Mouse (Mus musculus): Measurements from ENCODE around the gene 1700007K13Rik. TPM values are rescaled to one million over a fixed set of nuclear protein-coding genes. Genes with fewer than 3 reads are reported as not detected.

The 1700007K13Rik gene
- polyA plus RNA-seq, 1 experiment from 2014 or later, result not detected

DNA sequence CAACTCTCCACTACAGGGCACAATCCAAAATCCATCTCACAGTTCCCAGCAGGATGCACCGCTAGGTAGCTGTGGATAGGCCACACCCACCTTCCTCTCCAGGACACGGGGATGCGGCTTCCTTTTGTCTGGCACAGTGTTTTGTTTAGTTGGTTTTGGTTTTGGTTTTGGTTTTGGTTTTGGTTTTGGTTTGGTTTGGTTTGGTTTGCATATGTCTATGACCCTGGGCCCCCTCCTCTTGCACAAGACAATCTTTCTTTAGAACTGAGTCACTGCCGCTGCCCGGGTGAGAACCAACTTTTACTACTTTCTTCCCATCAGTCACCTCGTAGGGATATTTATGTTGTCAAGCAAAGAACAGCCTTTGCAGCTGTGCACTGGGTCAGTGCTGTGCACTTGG is 25.3 kb downstream of the 1700007K13Rik start:
- ATAC-seq (ENCODE audit: low read depth) (no peak), DNase-seq (no peak)
- 62% methylated on average over 6 of the region's 6 CpGs for WGBS (ENCODE audit: insufficient replicate concordance)
- Histone ChIP-seq H3K27ac (no peak overlapping the region), H3K4me1 (replicated peaks) (no peaks in the 10 kb centered on the region), H3K36me3 (no peaks in the 10 kb centered on the region), H3K9ac (no peak overlapping the region), H3K4me2 (no peak overlapping the region), H3K27me3 (peaks cover 17% of the 10 kb centered on the region), H3K4me3 (replicated peaks) (no peak overlapping the region), H3K9me3 (replicated peaks) (no peaks in the 10 kb centered on the region)

DNA sequence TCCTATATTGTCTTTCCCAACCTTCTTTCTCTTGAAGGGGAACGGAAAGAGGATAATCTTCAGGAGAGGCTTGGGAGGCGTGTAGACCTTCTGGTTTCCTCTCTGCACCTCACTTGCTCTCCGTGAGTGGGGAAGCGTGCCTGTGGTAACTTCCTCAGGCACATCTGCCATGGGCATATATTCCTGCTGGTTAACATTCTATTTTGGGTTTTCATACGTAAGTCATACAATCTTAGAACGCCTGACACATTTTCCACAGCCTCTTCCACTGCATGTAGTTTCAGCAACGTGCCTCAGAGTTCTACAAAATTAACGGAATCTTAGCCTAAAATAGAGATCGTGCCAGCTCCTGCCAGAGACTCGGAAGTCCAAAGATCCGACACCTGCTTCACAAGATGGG is 30.7 kb downstream of the 1700007K13Rik start:
- H3K9ac ChIP-seq, result no peak overlapping the region
- no peak overlapping the region for H3K27ac ChIP-seq
- no peaks in the 10 kb centered on the region for H3K4me1 ChIP-seq (replicated peaks)
- H3K4me3 ChIP-seq (replicated peaks), result no peak overlapping the region
- no peaks in the 10 kb centered on the region for H3K9me3 ChIP-seq (replicated peaks)
- WGBS (ENCODE audit: insufficient replicate concordance), result 67% methylated on average over 11 of the region's 11 CpGs
- no peaks in the 10 kb centered on the region for H3K36me3 ChIP-seq
- ATAC-seq (ENCODE audit: low read depth) (no peak), DNase-seq (no peak)
- H3K27me3 ChIP-seq, result no peaks in the 10 kb centered on the region
- H3K4me2 ChIP-seq, result no peak overlapping the region

- H3K27me3 ChIP-seq, result no peaks in the 10 kb centered on the region
- 20% methylated on average over 2 of the region's 2 CpGs for WGBS (ENCODE audit: insufficient replicate concordance)
- H3K9me3 ChIP-seq (replicated peaks), result no peaks in the 10 kb centered on the region
- no peak overlapping the region for H3K4me2 ChIP-seq
- H3K27ac ChIP-seq, result no peak overlapping the region
- H3K9ac ChIP-seq, result no peak overlapping the region
- H3K4me1 ChIP-seq (replicated peaks), result no peaks in the 10 kb centered on the region
- no peak for DNase-seq
- no peak overlapping the region for H3K4me3 ChIP-seq (replicated peaks)
- ATAC-seq (ENCODE audit: low read depth), result no peak
- H3K36me3 ChIP-seq, result no peaks in the 10 kb centered on the region
Measured at GRCm38 (mm10) chr2:28433512-28433911, 32.6 kb downstream of the 1700007K13Rik start.

DNA sequence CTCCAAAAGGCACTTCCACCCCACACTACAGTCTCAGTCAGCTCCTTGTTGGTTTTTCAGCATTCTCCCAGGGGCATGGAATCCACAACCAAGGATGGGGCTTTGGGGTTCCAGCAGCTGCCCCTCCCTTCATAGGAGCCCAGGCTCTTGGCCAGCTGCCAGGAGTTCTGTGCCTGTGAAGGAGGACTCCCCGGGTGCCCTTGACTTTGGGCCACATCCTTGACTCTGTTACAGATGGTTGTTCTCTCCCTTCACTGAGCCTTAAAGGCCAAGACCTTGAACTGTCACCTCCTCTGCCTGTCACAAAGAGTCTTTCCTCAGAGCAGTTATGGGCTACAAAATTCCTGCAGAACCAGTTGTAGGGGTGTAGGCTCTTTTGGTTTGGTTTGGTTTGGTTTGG is 33.3 kb downstream of the 1700007K13Rik start:
- Histone ChIP-seq H3K36me3 (no peaks in the 10 kb centered on the region), H3K4me2 (no peak overlapping the region), H3K27ac (no peak overlapping the region), H3K4me1 (replicated peaks) (no peaks in the 10 kb centered on the region), H3K4me3 (replicated peaks) (no peak overlapping the region), H3K9ac (no peak overlapping the region), H3K9me3 (replicated peaks) (no peaks in the 10 kb centered on the region), H3K27me3 (no peaks in the 10 kb centered on the region)
- DNase-seq (no peak), ATAC-seq (ENCODE audit: low read depth) (no peak)
- 37% methylated on average over 1 of the region's 1 CpGs for WGBS (ENCODE audit: insufficient replicate concordance)

GRCm38 (mm10) chr2:28430846-28431245 is 35.3 kb downstream of the 1700007K13Rik start:
- H3K27ac ChIP-seq, result no peak overlapping the region
- H3K9ac ChIP-seq, result no peak overlapping the region
- H3K27me3 ChIP-seq, result no peaks in the 10 kb centered on the region
- no peak overlapping the region for H3K4me3 ChIP-seq (replicated peaks)
- no peak for ATAC-seq (ENCODE audit: low read depth)
- no peaks in the 10 kb centered on the region for H3K9me3 ChIP-seq (replicated peaks)
- no peaks in the 10 kb centered on the region for H3K36me3 ChIP-seq
- H3K4me2 ChIP-seq, result no peak overlapping the region
- H3K4me1 ChIP-seq (replicated peaks), result no peaks in the 10 kb centered on the region
- DNase-seq, result no peak
- 42% methylated on average over 6 of the region's 6 CpGs for WGBS (ENCODE audit: insufficient replicate concordance)

DNA sequence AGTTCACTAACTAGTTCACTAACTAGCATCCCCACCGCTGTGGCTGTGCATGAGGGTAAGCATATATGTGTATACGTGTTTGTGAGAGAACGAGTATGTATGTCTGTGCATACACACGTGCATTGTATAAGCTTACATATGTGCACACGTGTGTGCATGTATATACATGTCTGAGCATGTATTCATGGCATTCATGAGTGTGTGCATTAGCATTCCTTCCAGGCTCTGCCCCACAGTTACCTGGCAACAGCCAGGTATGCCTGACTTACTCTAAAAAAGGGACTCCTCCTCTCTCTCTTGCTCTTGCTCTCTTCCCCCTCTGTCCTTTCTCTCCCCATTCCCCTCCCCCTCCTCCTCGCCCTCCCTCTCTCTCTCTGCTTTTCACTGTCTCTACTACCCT is 38.9 kb downstream of the 1700007K13Rik start:
- no peak overlapping the region for H3K9ac ChIP-seq
- no peak for DNase-seq
- peaks cover 7% of the 10 kb centered on the region; the same call in 1 of the 2 replicates for H3K4me1 ChIP-seq (replicated peaks)
- WGBS (ENCODE audit: insufficient replicate concordance), result 68% methylated on average over 6 of the region's 6 CpGs
- H3K36me3 ChIP-seq, result no peaks in the 10 kb centered on the region
- no peak for ATAC-seq (ENCODE audit: low read depth)
- H3K4me2 ChIP-seq, result no peak overlapping the region
- H3K9me3 ChIP-seq (replicated peaks), result no peaks in the 10 kb centered on the region
- no peak overlapping the region for H3K4me3 ChIP-seq (replicated peaks)
- H3K27me3 ChIP-seq, result no peaks in the 10 kb centered on the region
- no peak overlapping the region for H3K27ac ChIP-seq

GRCm38 (mm10) chr2:28423167-28423566 is 43.0 kb downstream of the 1700007K13Rik start:
- no peaks in the 10 kb centered on the region for H3K27me3 ChIP-seq
- no peaks in the 10 kb centered on the region for H3K36me3 ChIP-seq
- H3K9me3 ChIP-seq (replicated peaks), result no peaks in the 10 kb centered on the region
- H3K9ac ChIP-seq, result no peak overlapping the region
- H3K4me2 ChIP-seq, result no peak overlapping the region
- DNase-seq, result peak; percentile 44
- ATAC-seq (ENCODE audit: low read depth), result no peak
- H3K27ac ChIP-seq, result no peak overlapping the region
- H3K4me1 ChIP-seq (replicated peaks), result peaks cover 7% of the 10 kb centered on the region; the same call in 1 of the 2 replicates
- 19% methylated on average over 3 of the region's 3 CpGs for WGBS (ENCODE audit: insufficient replicate concordance)
- H3K4me3 ChIP-seq (replicated peaks), result no peak overlapping the region

- Histone ChIP-seq H3K27ac (no peak overlapping the region), H3K36me3 (no peaks in the 10 kb centered on the region), H3K9ac (no peak overlapping the region), H3K27me3 (no peaks in the 10 kb centered on the region), H3K9me3 (replicated peaks) (no peaks in the 10 kb centered on the region), H3K4me1 (replicated peaks) (peaks cover 16% of the 10 kb centered on the region; the same call in 1 of the 2 replicates), H3K4me2 (no peak overlapping the region), H3K4me3 (replicated peaks) (no peak overlapping the region)
- DNase-seq (peak; percentile 45), ATAC-seq (ENCODE audit: low read depth) (no peak)
- WGBS (ENCODE audit: insufficient replicate concordance), result 14% methylated on average over 4 of the region's 4 CpGs
Measured at GRCm38 (mm10) chr2:28419898-28420297, 46.2 kb downstream of the 1700007K13Rik start.

DNA sequence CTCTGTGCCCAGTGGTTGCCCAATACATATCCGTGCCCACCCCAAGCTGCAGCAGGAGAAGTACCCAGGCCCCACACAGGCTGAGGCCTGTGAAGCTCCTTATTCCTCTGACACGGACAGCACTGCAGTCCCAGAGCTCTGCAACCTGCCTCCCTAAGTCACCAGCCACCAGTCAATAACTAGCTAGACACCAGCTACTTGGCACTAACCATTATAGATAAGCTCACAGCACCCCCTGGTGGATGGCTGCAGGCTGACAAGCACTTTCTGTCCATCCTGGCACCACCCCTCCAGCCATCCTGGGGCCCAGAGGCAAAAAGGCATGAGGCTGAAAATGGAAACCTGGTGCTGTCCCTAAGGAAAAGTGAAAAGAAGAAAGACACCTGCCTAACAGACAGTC is 48.1 kb downstream of the 1700007K13Rik start:
- Histone ChIP-seq H3K27me3 (no peaks in the 10 kb centered on the region), H3K27ac (no peak overlapping the region), H3K9me3 (replicated peaks) (no peaks in the 10 kb centered on the region), H3K4me2 (no peak overlapping the region), H3K36me3 (no peaks in the 10 kb centered on the region), H3K9ac (no peak overlapping the region), H3K4me3 (replicated peaks) (no peak overlapping the region), H3K4me1 (replicated peaks) (peaks cover 10% of the 10 kb centered on the region; the same call in 1 of the 2 replicates)
- ATAC-seq (ENCODE audit: low read depth) (no peak), DNase-seq (peak; percentile 60)
- WGBS (ENCODE audit: insufficient replicate concordance), result 27% methylated on average over 2 of the region's 2 CpGs

- Histone ChIP-seq H3K27ac (0 out of 2 replicates have a peak overlapping the region, but pooled peaks have one; percentile 7), H3K4me3 (replicated peaks) (no peak overlapping the region), H3K9me3 (replicated peaks) (no peaks in the 10 kb centered on the region), H3K4me2 (no peak overlapping the region), H3K9ac (no peak overlapping the region), H3K36me3 (no peaks in the 10 kb centered on the region), H3K27me3 (no peaks in the 10 kb centered on the region), H3K4me1 (replicated peaks) (peaks cover 10% of the 10 kb centered on the region; the same call in 1 of the 2 replicates)
- ATAC-seq (ENCODE audit: low read depth), result no peak
- DNase-seq, result no peak
- 67% methylated on average over 1 of the region's 1 CpGs for WGBS (ENCODE audit: insufficient replicate concordance)
Measured at GRCm38 (mm10) chr2:28416511-28416910, 49.6 kb downstream of the 1700007K13Rik start.

DNA sequence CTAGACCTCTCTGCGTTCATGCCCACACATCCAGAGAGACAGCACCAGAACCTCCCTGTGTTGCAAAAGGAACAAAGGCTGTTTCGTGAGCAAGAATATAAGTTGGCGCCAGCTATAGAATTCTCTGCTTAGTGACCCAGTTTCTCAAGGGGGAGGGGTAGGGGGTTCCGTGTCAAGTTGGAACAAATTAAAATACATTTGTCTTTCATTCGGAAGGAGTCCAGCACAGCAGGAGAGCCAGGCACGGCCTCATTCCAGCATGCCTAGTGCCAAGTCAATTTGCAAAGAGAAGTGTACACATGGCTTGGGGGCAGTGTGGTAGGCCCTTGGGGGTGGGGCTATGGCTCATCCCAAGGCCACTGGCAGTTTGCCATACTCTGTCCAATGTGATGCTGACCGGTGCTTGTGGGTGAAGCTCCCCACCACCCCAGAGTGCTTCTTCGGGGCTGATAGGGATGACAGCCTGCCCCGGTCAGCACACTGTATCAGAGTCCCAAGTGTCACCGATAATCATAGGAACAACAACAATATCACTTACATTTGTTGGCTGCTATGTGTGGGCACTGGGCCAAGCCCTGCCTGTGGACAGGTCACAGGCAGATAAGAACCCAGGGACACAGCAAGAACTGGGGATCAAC is 50.6 kb downstream of the 1700007K13Rik start:
- no peak for DNase-seq
- Histone ChIP-seq H3K9me3 (replicated peaks) (no peaks in the 10 kb centered on the region), H3K4me2 (no peak overlapping the region), H3K9ac (no peak overlapping the region), H3K27me3 (no peaks in the 10 kb centered on the region), H3K4me1 (replicated peaks) (peaks cover 10% of the 10 kb centered on the region; the same call in 1 of the 2 replicates), H3K4me3 (replicated peaks) (no peak overlapping the region), H3K27ac (no peak overlapping the region), H3K36me3 (no peaks in the 10 kb centered on the region)
- WGBS (ENCODE audit: insufficient replicate concordance), result 58% methylated on average over 10 of the region's 10 CpGs
- peak; percentile 55 for ATAC-seq (ENCODE audit: low read depth)

GRCm38 (mm10) chr2:28414757-28415137 is 51.4 kb downstream of the 1700007K13Rik start:
- H3K4me3 ChIP-seq (replicated peaks), result no peak overlapping the region
- H3K9me3 ChIP-seq (replicated peaks), result no peaks in the 10 kb centered on the region
- no peak for ATAC-seq (ENCODE audit: low read depth)
- DNase-seq, result no peak
- no peaks in the 10 kb centered on the region for H3K27me3 ChIP-seq
- peaks cover 10% of the 10 kb centered on the region; the same call in 1 of the 2 replicates for H3K4me1 ChIP-seq (replicated peaks)
- H3K27ac ChIP-seq, result no peak overlapping the region
- no peak overlapping the region for H3K4me2 ChIP-seq
- no peak overlapping the region for H3K9ac ChIP-seq
- no peaks in the 10 kb centered on the region for H3K36me3 ChIP-seq
- 64% methylated on average over 5 of the region's 5 CpGs for WGBS (ENCODE audit: insufficient replicate concordance)

Measured in liver, embryonic 13.5 days (tissue).